Mouse (Mus musculus) B cell, adult 2 months (primary cell): ENCODE measurements around the gene Oaz1.
A peak's percentile ranks its signal among the peaks of the same experiment; 100 is the strongest.

Experiments used
- DNase-seq, 2 experiments: peaks; one replicate each; pipeline ENCODE4 v3.0.0; 2022

Oaz1 gene

DNA sequence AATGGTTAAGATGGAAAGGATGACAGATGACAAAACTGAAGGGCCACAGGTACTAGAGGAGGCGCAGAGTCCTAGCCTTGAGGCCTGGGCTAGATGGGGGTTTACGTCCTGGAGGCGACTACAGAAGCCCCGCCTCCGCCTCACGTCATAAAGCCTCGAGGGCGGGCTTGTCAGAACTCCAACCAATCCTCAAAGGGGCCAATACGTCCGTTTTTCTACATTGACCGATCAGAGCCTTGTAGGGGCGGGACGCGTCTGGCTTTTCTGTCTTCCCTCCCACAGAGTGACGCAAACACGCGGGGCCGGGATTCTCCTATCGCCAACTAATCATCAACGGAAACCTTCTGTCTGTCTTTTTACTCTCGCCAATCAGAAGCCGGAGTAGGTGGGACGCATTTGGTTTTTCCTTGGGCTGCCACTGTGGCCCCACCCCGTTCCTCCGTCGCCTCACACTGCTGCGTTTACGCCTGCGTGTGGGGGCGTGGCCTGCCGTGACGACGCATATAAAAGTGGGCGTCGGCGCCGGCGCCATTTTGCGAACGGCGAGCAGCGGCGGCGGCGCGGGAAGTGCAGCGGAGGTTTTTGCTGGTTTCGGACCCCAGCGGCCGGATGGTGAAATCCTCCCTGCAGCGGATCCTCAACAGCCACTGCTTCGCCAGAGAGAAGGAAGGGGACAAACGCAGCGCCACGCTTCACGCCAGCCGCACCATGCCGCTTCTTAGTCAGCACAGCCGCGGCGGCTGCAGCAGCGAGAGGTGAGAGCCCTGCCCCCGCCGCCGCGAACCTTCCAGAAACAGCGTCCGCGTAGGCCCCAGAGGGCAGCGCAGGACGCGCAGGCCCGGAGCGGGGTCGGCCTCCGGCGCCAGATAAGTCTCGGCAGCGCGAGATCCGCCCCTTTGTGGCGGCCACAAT is at the start of gene Oaz1:
Gene Oaz1, plus strand, starts transcription at position 506 of the 912 bp plus-strand sequence.
- peak; percentile 99 for DNase-seq

DNA sequence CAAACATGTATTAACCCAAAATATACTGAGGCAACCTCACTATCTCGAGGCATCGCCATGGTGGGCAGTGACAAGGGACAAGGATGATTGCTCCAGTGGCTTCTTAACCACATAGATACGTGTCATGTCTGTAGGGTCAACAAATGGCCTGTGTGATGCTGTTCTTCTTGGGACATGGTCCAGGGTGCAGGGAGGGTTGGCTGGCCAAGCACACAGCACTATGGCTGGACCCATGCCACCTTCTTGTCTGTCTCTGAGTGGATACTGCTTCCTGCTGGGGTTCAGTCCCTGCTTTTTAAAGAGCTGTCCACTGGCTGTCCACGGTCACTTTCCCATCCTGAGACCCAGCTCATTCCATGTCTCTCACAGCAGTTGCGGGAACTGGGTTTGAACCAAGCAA is 49.3 kb upstream of the Oaz1 start:
- DNase-seq: no peak

DNA sequence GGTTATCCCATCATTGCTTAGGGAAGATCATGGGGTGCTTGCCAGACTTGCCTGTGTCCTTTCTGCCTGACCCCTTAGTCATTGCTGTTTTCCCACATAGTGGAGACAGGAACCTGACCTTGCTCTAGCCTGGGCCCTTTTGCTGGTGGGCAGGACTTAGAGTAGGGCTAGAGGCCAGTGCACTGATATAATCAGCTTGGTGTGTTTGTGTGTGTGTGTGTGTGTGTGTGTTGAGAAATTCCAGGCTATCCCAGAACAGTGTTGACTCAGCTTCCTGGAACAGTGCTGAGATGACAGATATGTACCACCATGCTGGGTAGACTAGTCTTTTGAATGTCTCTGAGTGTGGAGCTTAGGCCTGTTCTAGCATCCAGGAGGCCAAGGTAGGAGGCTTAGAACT is 46.9 kb upstream of the Oaz1 start:
- no peak for DNase-seq

DNA sequence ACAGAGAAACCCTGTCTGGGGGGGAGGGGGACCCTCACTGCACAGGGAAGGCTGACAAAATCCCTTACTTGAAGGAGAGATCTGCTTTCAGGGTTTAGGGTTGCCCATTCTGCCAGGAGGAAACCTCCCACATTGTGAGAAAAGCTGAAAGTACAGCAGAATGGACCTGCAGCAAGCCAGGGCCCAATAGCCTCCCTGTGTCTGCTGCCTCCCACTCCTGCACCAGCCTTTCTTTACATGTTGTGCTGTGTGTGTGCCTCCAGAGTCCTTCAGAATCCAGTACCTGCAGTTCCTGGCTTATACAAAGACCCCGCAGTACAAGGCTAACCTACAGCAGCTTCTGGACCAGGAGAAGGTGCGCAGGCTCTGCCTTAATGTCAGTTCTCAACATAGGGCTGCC is 42.2 kb upstream of the Oaz1 start:
- no peak for DNase-seq

DNA sequence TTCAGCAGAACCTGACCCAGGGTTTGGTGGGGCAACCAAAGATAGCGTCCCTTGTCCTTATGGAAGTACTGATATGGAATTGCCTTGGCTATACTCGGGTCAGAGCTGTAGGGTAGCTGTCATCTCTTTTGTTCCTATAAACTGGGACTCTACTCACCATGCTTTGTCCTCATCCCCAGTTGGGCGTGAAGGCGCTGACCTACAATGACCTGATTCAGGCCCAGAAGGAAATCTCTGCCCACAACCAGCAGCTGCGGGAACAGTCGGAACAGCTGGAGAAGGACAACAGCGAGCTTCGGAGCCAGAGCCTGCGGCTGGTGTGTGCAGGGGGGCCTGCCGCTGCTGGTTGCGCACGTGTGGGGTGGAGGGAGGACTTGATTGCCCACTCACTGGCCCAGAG is 41.6 kb upstream of the Oaz1 start:
- DNase-seq: no peak

DNA sequence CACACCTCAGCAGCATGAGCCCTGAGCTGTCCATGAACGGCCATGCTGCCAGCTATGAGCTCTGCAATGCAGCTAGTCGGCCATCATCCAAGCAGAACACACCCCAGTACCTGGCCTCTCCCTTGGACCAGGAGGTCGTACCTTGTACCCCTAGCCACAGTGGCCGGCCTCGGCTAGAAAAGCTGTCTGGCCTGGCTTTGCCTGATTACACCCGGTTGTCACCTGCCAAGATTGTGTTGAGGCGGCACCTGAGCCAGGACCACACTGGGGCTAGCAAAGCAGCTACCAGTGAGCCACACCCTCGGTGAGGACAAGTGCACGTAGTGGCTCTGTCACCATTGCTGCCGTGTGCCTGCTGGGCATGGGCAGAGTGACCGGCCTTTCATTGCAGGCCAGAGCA is 40.5 kb upstream of the Oaz1 start:
- DNase-seq: no peak

DNA sequence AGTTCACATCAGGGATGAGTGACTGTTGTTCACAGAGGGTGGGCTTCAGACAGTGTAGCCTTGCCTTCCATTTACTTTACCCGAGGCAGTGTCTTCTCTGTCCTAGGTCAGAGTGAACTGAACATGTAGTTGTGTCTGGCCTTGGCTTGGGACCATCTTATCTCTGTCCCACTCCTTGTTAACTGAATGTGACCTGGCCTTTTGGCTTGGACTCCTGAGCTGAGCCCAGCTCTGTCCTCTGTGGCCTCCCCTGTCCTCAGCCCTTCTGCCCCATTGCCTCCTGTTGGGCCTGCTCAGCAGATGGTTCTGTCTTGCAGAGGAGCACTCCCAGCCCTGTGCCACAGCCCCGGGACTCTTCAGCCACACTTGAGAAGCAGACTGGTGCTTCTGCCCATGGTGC is 38.9 kb upstream of the Oaz1 start:
- DNase-seq: no peak

DNA sequence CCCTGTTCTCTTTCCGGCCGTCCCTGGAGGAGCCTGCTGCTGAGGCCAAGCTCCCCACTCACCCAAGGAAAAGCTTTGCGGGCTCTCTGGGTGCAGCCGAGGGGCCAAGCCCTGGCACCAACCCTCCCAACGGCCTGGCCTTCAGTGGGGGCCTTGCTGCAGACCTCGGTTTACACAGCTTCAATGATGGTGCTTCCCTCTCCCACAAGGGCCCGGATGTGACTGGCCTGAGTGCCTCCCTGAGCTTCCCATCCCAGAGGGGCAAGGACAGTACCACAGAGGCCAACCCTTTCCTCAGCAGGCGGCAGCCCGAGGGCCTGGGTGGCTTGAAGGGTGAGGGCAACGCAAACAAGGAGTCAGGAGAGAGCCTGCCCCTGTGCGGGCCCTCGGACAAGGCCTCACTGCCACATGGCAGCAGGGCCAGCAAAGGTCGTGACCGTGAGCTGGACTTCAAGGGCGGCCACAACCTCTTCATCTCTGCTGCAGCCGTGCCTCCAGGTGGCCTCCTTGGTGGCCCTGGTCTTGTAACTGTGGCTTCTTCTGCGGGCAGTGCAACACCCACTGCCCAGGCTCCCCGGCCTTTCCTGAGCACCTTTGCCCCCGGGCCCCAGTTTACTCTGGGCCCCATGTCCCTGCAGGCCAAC is 35.6 kb upstream of the Oaz1 start:
- no peak for DNase-seq

DNA sequence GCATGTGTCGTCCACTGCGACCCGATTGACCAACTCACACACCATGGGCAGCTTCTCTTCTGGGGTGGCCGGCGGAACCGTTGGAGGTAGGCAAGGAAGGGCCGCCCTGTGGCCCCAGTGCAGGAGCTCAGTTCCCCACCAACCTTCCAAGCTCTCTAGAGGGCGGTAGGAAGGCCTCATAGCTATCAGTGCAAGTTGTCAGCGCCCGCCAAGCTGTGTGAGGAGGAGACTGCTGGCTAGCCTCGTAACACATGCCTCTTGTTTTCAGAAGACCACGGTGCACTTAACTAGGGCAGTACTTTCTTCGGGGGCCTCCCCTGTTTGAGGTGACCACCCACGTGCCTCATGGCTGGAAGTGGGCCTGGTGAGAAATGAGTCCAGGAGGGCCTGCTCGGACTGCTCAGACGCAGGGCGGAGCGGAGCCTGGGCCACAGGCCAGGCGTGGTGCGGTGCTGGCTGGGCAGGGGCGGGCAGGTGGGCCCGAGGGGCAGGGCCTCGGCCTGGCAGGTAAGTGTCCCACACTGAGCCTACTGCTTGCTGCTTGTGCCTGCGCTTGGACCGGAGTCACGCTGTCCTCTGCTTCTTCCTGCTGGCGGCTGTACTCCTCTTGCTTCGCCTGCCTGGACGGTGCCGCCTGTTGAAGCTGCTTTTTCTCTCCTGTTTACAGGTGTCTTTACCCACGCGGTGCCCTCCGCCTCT is 34.8 kb upstream of the Oaz1 start:
- DNase-seq: no peak

DNA sequence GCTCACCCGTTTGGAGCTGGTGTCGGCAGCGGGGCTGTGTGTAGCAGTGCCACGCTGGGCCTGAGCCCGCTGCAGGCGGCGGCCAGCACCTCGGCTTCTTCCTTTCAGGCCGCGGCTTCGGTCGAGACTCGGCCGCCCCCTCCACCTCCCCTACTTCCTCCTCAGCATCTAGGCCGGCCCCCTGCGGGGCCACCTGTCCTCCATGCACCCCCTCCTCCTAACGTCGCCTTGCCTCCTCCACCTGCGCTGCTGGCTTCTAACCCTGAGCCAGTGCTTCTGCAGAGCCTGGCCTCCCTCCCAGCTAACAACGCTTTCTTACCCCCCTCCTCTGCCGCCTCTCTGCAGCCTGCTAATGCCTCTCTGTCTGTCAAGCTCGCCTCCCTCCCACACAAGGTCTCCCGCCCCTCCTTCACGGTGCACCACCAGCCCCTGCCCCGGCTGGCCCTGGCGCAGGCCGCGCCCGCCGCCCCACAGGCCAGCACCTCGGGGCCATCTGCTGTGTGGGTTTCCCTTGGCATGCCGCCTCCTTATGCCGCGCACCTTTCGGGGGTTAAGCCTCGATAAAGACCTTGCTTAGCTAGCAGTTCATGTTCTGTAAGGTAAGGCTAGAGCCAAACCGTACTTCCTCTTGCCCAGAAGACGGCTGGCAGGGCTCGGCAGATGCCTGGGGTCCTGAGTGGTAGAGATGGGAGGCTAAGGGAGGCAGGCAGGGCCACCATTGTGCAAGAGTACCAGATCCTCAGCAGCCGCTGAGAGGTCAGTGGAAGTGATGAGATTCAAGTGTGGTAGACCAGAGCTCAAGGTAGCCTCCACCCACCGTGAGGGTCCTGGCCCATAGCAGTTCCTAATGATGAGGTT is 34.1 kb upstream of the Oaz1 start:
- DNase-seq: no peak

DNA sequence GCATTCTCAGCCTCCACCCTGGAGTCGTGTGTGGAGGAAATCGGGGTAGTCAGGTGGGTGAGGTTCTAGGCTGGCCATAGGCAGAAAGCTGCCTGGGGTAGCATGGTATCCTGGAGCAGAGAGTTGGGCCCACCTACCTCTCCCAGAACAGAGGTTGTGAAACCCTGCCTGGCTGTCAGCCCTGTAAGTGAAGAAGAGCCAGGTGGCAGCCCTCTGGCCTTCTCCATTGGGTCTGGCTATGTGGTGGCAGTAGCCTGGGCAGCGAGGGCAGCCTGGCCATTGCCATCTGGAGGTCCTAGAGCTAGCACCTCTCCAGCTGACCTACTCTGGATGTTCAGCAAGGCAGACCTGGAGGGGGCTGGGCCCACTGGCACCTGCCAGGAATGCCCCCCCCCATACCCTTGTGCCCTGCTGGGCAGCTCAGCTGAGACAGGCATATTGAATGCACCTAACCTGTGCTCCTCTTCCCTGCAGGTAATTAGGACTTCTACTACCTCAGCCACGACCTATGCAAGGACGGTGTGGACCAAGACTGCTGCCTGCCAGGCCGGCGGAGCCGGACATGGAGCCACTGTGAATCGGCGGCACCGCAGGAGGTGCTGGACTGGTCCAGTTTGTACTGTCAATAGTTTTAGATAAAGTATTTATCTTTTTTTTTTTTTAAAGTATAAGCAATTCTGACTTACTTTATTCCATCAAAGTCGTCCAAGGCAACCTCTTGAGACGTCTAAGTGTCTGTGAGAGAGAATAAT is 33.2 kb upstream of the Oaz1 start:
- no peak for DNase-seq

DNA sequence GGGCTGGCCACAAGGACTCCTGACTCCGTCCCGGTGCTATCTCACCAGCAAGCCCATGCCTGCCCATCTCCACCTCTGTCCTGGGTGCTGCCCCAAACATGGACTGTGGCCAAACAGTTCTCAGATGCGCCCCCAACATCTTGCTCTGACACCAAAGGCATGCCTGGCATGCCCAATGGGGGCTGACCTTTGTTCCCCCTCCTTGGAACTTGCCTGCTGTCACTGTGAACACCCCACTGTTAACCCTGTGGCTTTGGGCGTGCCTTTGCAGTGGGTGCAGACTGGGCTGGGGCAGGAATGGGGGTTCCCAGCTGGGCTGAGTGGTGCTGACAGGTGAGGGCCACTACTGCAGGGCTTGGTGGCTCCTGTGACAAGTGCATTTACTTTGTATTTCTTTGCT is 32.7 kb upstream of the Oaz1 start:
- no peak for DNase-seq

DNA sequence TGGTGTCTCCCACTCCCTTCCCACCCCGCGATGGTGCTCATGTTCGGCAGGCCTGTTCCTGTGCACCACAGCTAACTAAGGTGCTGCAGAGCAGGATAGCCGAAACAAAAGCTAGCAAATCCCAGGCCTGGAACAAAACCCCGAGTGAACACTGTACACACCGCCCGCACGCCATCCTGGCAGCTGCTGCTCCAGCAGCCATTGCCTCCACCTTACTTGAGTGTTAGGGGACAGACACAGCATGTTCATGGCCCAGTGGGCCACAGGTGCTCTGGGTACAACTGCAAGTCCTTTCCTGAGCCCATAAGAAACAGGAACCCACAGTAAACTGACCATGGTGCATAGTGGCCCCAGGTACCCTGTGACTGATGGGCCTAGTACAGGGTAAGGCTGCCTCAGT is 31.7 kb upstream of the Oaz1 start:
- DNase-seq: no peak

DNA sequence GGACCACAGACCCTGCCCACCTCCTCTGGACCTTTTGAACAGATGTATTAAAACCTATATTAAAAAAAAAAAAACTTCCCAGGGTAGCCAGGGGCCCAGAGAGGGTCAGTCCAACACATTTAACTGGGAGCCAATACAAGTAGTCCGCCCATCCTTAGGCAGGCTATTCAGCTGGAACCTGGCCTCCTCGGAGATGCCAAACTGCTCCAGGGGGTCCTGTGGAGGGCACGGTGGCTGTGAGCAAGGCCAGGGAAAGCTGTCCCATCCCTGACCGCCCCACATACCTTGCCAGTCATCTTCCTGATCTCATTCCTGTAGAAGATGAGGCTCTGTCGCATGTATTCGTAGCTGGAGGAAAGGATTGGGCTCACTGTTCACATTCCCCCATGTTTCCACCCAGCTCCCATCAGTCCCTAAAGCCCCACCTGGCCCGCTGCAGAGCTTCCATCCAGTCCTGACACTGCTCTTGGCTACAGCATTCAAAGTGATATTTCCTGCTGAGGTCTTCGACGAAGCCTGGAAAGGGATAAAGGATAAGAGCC is 30.1 kb upstream of the Oaz1 start:
- no peak for DNase-seq

DNA sequence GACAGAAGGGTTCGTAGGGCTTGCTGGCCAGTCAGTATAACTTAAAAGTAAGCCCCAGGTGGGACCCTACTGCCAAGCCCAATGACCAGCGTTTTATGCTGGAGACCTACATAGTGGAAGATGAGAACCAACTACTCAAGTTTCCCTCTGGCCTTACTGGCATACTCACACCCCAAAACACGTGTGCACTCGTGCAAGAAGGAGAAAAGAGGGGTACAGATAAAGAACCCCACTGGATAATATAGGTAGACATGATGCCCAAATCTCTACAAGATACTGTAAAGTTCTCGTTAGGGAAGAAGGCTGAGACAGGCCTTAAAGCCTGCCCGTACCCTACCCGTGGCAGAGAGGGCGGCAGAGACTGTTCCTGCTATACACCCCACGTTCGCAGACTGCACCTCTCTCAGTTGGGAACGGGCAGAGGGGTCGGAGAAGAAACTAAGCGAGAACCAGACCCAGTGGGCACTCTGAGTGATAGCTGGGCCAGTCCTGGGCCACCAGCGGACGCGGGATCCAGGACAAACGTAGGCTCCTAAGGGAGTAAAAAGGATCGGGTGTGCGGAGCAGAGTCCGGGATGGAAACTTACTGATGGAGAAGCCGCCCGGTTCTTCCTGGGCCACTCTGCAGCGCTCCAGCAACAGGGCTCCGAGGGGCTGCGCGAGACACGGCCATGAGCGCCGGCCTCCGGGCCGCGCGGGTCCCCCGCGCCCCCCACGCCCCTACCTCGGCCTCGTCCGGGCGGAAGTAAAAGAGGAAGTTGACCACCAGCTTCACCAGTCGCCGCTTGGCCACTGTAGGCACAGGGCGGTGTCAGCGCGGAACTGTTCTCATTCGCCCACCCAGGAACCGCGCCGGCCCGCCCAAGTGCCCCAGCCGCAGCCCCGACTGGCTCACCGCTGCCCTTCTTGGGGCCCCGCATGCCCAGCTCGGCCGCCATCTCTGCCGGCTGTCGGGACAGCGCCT is 29.0 kb upstream of the Oaz1 start:
- DNase-seq: peak in 1 of 2 experiments; percentile 34

DNA sequence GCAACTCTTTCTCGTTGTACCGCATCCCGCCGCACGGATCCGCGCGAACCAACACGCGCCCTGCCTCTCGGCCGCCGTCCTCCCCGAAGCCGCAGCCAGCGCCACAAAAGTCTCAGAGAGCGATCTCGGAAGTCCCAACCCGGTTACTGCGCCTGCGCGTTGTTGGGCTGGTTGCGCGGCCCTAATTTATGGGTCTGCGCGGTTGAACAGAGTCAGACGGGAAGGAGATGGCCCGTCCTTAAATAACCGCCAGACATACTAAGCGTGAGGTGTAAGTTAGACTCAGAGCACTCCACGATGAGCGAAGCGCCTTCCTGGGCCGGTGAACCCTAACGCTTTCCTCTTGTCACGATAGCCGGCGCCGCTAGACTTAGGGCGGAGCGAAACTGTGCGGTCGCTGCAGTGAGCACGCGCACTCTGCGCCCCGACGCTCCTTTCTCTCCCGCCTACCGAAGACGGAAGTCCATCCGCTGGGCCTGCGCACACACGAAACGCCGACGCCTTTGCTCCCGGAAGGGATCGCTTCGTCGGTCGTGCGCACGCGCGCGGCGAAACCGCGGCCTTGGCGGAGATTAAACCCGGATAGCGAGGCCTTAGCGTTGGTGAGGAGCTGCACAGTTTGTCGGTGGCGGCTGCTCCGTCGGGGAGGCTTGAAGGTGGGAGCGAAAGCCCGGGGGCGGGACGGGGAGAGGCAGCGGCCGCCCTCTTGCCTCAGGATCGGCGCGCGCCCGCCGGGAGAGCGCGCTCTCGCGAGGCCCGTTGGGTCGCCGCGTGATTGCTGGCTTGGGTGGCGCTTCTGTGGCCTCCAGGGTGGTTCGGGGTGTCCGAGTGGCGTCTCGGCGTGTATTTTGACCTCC is 28.1 kb upstream of the Oaz1 start, which contains the start of the genes Sf3a2 and Plekhj1:
Gene Sf3a2, plus strand, starts transcription at position 49 of the 857 bp plus-strand sequence.
Gene Plekhj1, minus strand, starts transcription at position 477 of the 857 bp plus-strand sequence.
- peak; percentile 93 to 95 for DNase-seq

DNA sequence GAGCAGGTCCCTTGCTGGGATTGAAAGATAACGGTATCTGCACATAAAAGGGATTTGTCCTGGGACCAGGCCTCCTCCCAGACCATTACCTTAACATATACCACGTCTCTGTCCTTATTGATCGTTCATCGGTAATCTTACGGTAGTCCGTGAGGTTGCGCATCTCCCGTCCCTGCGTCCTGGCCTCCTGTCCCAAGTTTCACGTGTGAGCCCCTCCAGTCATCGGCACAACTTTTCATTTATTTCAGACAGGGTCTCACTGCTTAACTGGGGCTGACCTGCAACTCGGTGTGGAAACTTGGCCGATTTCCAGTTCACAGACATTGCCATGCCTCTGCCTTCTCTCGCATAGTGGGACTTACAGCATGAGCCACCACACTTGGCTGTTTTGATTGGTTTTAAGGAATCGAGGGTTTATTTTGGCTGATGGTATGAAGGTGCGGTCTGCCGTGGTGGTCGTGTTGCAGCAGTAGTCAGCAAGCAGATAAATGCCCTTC is 27.3 kb upstream of the Oaz1 start:
- DNase-seq: no peak

DNA sequence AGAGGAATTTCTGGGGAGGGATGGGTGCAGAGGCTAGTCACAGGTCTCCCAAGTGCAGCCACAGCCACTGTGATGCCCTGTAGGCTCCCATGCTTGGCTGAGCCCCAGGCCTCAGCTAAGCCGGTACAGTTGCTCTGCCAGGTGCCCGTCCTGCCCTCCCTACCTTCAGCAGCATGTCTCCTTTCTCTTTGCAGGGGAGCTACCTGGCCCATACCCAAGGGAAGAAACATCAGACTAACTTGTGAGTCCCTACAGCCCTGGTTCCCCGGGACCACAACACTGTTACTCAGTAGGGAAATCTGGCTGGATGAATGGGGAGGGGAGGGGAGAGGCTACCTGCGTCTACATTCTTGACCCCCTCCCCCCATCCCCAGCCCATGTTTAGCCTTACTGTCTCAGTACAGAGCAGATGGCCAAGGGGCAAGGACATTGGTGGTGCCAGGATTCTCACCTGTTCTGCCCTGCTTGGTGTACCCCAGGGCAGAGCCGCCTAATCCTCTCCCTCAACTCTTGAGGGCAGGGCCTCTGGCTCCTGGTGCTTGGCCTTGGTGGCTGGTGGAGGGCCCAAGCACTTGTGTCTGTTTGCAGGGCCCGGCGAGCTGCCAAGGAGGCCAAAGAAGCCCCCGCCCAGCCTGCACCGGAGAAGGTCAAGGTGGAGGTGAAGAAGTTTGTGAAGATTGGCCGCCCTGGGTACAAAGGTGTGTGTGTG is 24.1 kb upstream of the Oaz1 start:
- DNase-seq: no peak
